Mouse (Mus musculus): Measurements from ENCODE around the gene Btbd9.

- TF ChIP-seq HCFC1 (IDR thresholded peaks at IDR 0.05; ENCODE audit: borderline replicate concordance, insufficient read depth, low read length) = no peak
- TF ChIP-seq CHD2 (IDR thresholded peaks at IDR 0.05; ENCODE audit: low read depth, low read length) = no peak
These were observed 2.1 kb downstream of the Btbd9 start for GRCm38 (mm10) chr17:30573990-30574782.
